Mouse (Mus musculus): ENCODE measurements around the gene Serac1. TPM values are rescaled to one million over a fixed set of nuclear protein-coding genes. Genes with fewer than 3 reads are reported as not detected.
A peak's percentile ranks its signal among the peaks of the same experiment; 100 is the strongest.

Gene Serac1
- polyA plus RNA-seq, 1 experiment, result 25.2 TPM

GRCm38 (mm10) chr17:6110956-6111355, 31.4 kb upstream of the Serac1 start:
- peaks cover 4% of the 10 kb centered on the region; the same call in 1 of the 2 replicates for H3K4me1 ChIP-seq (ENCODE audit: control insufficient read depth, insufficient read depth, low read length)
- no peak overlapping the region for H3K27ac ChIP-seq (ENCODE audit: insufficient read depth, low read length)
- TF ChIP-seq CTCF (IDR thresholded peaks at IDR 0.05; ENCODE audit: extremely low read depth, insufficient read depth, low read length), result peak; percentile 15; the same call in 1 of the 2 replicates
- TF ChIP-seq POLR2A (IDR thresholded peaks at IDR 0.05; ENCODE audit: extremely low read depth, insufficient read depth, low read length), result no peak
- H3K4me3 ChIP-seq (ENCODE audit: insufficient read depth, low read length), result no peak overlapping the region

GRCm38 (mm10) chr17:6108175-6108574, 28.6 kb upstream of the Serac1 start:
- Histone ChIP-seq H3K27ac (ENCODE audit: insufficient read depth, low read length) (no peak overlapping the region), H3K4me1 (ENCODE audit: control insufficient read depth, insufficient read depth, low read length) (peaks cover 4% of the 10 kb centered on the region; the same call in 1 of the 2 replicates), H3K4me3 (ENCODE audit: insufficient read depth, low read length) (peak overlapping the region; percentile 48)
- no peak for TF ChIP-seq CTCF (IDR thresholded peaks at IDR 0.05; ENCODE audit: extremely low read depth, insufficient read depth, low read length)
- TF ChIP-seq POLR2A (IDR thresholded peaks at IDR 0.05; ENCODE audit: extremely low read depth, insufficient read depth, low read length), result no peak

DNA sequence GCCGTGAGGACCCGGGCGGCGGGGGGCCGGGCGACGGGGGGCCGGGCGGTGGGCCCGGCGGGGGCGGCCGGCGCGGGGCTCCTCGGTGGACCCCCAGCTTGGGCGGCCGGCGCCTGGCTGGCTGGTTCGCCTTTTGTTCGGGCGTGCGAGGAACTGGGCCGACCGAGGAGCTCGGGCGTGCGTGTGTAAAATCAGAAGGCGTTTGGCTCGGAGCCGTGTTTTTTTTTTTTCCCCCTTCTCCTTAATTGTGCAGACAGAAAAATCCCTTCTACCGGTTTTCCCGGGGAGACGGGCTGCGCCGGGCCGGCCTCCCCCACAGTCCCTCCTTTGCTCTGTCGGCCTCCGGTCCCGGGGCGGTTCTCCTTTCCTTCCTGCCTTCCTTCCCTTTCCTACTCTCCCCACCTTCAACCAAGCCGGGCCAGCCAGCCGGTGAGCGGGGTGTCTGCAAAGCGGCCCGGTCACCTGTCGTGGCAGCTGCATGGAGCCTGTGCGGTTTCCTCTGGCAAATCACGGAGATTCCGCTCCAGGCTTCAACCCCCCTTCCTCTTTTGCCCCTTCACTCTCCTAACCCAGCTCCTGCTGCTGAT, 27.6 kb upstream of the Serac1 start:
- peaks cover 4% of the 10 kb centered on the region; the same call in 1 of the 2 replicates for H3K4me1 ChIP-seq (ENCODE audit: control insufficient read depth, insufficient read depth, low read length)
- TF ChIP-seq POLR2A (IDR thresholded peaks at IDR 0.05; ENCODE audit: extremely low read depth, insufficient read depth, low read length) (no peak), CTCF (IDR thresholded peaks at IDR 0.05; ENCODE audit: extremely low read depth, insufficient read depth, low read length) (no peak)
- peak overlapping the region; percentile 48 for H3K4me3 ChIP-seq (ENCODE audit: insufficient read depth, low read length)
- H3K27ac ChIP-seq (ENCODE audit: insufficient read depth, low read length), result peak overlapping the region; percentile 57

DNA sequence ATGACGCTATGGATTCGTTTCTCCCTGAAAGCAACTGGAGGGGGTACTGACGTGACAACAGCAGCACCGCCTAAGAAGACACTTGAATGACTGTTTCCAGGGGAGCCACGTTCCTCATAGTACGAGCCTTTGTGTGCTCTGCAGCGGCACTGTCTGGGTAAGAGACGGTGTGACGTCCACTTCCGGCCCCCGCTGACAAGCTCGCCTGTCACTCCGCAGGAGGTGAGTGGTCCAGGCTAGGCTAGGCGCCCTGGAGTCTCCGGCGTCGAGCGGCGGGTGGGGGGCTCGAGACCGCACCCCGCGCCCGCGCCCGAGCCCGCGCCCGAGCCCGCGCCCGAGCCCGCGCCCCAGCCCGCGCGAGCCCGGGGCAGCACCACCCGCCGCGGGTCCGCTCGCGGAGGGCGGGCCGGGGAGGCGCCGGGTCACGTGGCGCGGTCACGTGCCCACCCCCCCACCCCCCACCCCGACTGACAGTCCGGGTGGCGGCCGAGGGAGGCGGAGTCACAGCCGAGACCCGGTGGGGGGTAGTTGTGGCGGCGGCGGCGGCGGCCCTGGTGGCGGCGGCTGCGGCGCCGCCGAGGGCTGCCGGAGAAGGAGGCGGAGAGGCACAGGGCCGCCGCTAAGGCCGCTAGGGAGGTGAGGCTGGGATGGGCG, 26.9 kb upstream of the Serac1 start, which contains the start of gene Tulp4:
Gene Tulp4, plus strand, starts transcription at position 77 of the 654 bp plus-strand sequence.
- peak within 1 kb of the TSS; percentile 48 for H3K4me3 ChIP-seq (ENCODE audit: insufficient read depth, low read length)
- peak; percentile 68 for TF ChIP-seq POLR2A (IDR thresholded peaks at IDR 0.05; ENCODE audit: extremely low read depth, insufficient read depth, low read length)
- no peak for TF ChIP-seq CTCF (IDR thresholded peaks at IDR 0.05; ENCODE audit: extremely low read depth, insufficient read depth, low read length)
- peaks cover 4% of the 10 kb centered on the region; the same call in 1 of the 2 replicates for H3K4me1 ChIP-seq (ENCODE audit: control insufficient read depth, insufficient read depth, low read length)
- H3K27ac ChIP-seq (ENCODE audit: insufficient read depth, low read length), result peak within 1 kb of the TSS; percentile 85

DNA sequence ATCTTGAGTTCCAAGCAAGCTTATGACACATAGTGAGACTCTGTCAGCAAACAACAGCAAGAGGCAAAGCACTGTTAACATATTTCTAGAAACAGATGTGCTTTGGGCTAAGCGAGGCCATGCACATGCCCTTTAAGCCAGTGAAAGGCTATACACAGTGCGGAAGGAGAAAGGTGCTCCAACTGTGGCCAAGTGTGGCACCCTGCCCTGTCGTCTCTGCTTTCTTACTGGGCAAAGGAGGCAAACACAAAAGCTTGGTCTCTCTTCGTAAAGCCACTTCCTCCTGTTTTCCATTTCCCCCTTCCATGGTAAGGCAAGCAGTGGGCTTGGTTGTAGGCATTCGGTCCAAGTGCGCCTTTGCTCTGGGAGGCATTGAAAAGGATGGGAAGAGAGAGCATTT, 24.0 kb upstream of the Serac1 start:
- TF ChIP-seq CTCF (IDR thresholded peaks at IDR 0.05; ENCODE audit: extremely low read depth, insufficient read depth, low read length), result no peak
- no peak for TF ChIP-seq POLR2A (IDR thresholded peaks at IDR 0.05; ENCODE audit: extremely low read depth, insufficient read depth, low read length)
- H3K27ac ChIP-seq (ENCODE audit: insufficient read depth, low read length), result no peak overlapping the region
- H3K4me3 ChIP-seq (ENCODE audit: insufficient read depth, low read length), result no peak overlapping the region
- H3K4me1 ChIP-seq (ENCODE audit: control insufficient read depth, insufficient read depth, low read length), result peaks cover 4% of the 10 kb centered on the region; the same call in 1 of the 2 replicates

GRCm38 (mm10) chr17:6102287-6102686, 22.7 kb upstream of the Serac1 start:
- TF ChIP-seq CTCF (IDR thresholded peaks at IDR 0.05; ENCODE audit: extremely low read depth, insufficient read depth, low read length), result no peak
- no peak for TF ChIP-seq POLR2A (IDR thresholded peaks at IDR 0.05; ENCODE audit: extremely low read depth, insufficient read depth, low read length)
- no peak overlapping the region for H3K4me3 ChIP-seq (ENCODE audit: insufficient read depth, low read length)
- no peaks in the 10 kb centered on the region for H3K4me1 ChIP-seq (ENCODE audit: control insufficient read depth, insufficient read depth, low read length)
- H3K27ac ChIP-seq (ENCODE audit: insufficient read depth, low read length), result no peak overlapping the region

DNA sequence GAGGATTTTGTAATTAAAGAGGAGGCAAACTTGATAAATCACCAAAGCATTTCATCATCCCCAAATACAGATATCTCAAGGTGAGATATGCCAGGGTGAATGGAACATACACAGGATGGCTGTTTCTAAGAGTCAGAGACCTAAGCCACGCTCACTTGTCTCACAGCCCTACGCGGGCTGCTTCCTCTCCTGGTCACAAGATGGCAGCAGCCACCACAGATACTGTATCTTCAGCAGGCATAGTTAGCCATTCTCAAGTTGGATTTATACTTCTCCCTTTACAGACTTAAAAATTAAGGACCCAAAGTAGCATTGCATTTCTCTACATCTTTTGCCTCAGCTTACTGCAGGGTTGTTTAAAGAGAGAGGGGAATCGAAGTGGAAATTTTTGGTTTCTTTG, 18.3 kb upstream of the Serac1 start:
- TF ChIP-seq POLR2A (IDR thresholded peaks at IDR 0.05; ENCODE audit: extremely low read depth, insufficient read depth, low read length) (no peak), CTCF (IDR thresholded peaks at IDR 0.05; ENCODE audit: extremely low read depth, insufficient read depth, low read length) (peak; percentile 90)
- Histone ChIP-seq H3K4me3 (ENCODE audit: insufficient read depth, low read length) (no peak overlapping the region), H3K27ac (ENCODE audit: insufficient read depth, low read length) (no peak overlapping the region), H3K4me1 (ENCODE audit: control insufficient read depth, insufficient read depth, low read length) (no peaks in the 10 kb centered on the region)

DNA sequence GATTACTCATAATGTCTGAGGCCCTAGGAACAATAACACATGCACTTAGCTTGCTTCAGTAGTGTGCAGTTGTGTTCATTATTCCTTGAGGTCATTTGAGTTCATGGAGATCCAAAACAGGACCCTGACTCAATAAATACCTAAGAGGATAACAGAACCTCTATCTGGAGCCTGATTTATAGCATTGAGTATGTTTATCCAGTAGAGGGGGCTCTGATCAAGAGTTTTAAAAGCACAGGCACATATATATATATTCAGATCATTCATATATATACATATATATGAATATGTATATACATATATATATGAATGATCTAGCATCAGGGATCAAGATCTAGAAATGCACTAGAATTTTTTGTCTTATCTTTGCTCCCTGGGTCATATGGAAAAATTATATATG, 16.0 kb upstream of the Serac1 start:
- TF ChIP-seq POLR2A (IDR thresholded peaks at IDR 0.05; ENCODE audit: extremely low read depth, insufficient read depth, low read length) (no peak), CTCF (IDR thresholded peaks at IDR 0.05; ENCODE audit: extremely low read depth, insufficient read depth, low read length) (no peak)
- no peak overlapping the region for H3K27ac ChIP-seq (ENCODE audit: insufficient read depth, low read length)
- no peaks in the 10 kb centered on the region for H3K4me1 ChIP-seq (ENCODE audit: control insufficient read depth, insufficient read depth, low read length)

GRCm38 (mm10) chr17:6091604-6092003, 12.1 kb upstream of the Serac1 start:
- TF ChIP-seq POLR2A (IDR thresholded peaks at IDR 0.05; ENCODE audit: extremely low read depth, insufficient read depth, low read length) (no peak), CTCF (IDR thresholded peaks at IDR 0.05; ENCODE audit: extremely low read depth, insufficient read depth, low read length) (no peak)

More for the DNA sequence above, 16.0 kb upstream of the Serac1 start:
- no peak overlapping the region for H3K4me3 ChIP-seq (ENCODE audit: insufficient read depth, low read length)

More at GRCm38 (mm10) chr17:6091604-6092003, 12.1 kb upstream of the Serac1 start:
- H3K4me3 ChIP-seq (ENCODE audit: insufficient read depth, low read length), result no peak overlapping the region
- no peak overlapping the region for H3K27ac ChIP-seq (ENCODE audit: insufficient read depth, low read length)
- H3K4me1 ChIP-seq (ENCODE audit: control insufficient read depth, insufficient read depth, low read length), result no peaks in the 10 kb centered on the region
